Mouse (Mus musculus) Muller cell, postnatal 12 days (primary cell): ENCODE data around the gene L3mbtl2.
"Not testable (repeated sequence)": the region's sequence is repeated elsewhere in the genome, so short reads cannot be mapped to it uniquely, and the experiment has no call there.

ENCODE experiments used
- DNase-seq: peaks from one replicate; pipeline ENCODE4 v3.0.0-alpha.2; 2015; ENCODE audit errors: inconsistent ontology term

L3mbtl2 gene

GRCm38 (mm10) chr15:81663697-81664561 lies at the start of gene L3mbtl2:
Gene L3mbtl2 (plus strand): TSS chr15:81663889.
- peak; percentile 94 for DNase-seq

- no peak for DNase-seq
Observed at GRCm38 (mm10) chr15:81649516-81650455, 13.9 kb upstream of the L3mbtl2 start.

- no peak for DNase-seq
Observed at GRCm38 (mm10) chr15:81650636-81651035, 13.1 kb upstream of the L3mbtl2 start.

GRCm38 (mm10) chr15:81661701-81662100 lies 2.0 kb upstream of the L3mbtl2 start:
- no peak for DNase-seq

- no peak for DNase-seq
Observed at GRCm38 (mm10) chr15:81663281-81663680, 408 bp upstream of the L3mbtl2 start.

DNA sequence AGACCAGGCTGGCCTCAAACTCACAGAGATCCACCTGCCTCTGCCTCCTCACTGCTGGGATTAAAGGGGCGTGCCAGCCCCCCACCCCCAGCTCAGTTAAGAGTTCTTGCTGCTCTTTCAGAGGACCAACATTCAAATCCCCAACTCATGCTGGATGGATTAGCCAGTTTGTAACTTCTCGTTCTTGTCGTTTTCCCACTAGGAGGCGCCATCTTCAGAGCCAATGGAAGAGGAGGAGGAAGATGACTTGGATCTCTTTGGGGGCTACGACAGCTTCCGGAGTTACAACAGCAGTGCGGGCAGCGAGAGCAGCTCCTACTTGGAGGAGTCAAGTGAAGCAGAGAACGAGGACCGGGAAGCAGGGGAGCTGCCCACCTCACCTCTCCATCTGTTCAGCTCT lies 3.3 kb downstream of the L3mbtl2 start:
- DNase-seq, result no peak

GRCm38 (mm10) chr15:81670231-81670640 lies 6.5 kb downstream of the L3mbtl2 start:
- DNase-seq, result peak; percentile 43

DNA sequence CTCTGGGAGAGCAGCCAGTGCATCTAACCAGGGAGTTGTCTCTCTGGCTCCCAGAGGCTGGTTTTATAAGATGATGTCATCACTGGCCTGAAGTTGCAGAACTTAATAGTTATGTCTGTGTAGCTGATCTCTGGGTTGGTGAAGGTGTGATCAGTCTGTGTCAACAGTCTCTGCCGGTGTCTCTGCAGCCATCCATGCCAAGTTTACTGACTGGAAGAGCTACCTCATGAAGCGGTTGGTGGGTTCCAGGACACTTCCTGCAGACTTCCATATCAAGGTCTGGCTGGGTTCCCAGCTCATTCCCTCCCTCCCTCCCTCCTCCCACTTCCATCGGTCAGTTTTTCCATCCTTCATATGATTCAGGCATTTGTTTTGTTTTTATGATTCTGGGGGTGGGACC lies 12.9 kb downstream of the L3mbtl2 start:
- no peak for DNase-seq

- DNase-seq, result no peak
Observed at GRCm38 (mm10) chr15:81680301-81680805, 16.7 kb downstream of the L3mbtl2 start.

GRCm38 (mm10) chr15:81693366-81693966 lies 29.8 kb downstream of the L3mbtl2 start:
- DNase-seq, result no peak

GRCm38 (mm10) chr15:81693967-81694881 lies 30.5 kb downstream of the L3mbtl2 start:
- peak; percentile 87 for DNase-seq

GRCm38 (mm10) chr15:81694891-81695290 lies 31.2 kb downstream of the L3mbtl2 start:
- DNase-seq, result no peak

DNA sequence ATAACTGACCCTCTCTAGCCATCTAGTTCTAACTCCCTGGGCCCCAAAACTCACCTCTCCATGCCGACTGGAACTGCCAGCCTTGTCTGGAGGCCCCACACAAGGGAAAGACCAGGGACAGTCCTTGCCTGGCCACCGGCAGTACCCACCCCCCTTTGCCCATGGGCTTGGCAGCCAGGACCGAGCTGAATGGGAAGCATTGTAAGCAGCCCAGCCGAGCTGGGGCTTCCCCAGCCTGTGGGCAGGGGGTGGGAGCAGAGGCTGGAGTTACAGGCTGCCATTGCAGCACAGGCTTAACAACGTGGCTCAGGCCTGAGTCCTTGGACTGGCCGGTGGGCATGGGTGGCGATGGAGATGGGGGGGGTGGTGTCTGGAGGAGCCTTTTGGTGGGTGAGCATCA lies 33.5 kb downstream of the L3mbtl2 start, which contains the start of gene Chadl:
Gene Chadl (minus strand): TSS at position 113 of the 400 bp plus-strand sequence.
- DNase-seq, result peak; percentile 84

DNA sequence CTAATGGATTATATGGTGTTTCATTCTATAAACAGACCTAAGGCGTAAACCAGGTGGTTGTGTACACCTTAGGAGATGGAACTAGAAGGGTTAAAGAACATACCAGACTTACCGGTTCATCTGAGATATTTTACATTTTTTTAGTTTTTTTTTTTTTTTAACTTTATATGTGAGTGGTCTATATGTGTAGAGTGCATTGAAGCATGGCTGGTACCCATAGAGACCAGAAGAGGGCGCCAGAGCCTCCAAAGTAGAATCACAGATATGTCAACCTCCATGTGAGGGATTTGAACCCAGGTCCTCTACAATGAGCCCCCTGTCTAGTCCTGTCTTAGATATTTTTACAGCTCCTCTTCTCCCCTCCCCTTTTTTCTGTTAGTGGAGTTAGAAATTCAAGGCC lies 34.2 kb downstream of the L3mbtl2 start:
- no peak for DNase-seq

DNA sequence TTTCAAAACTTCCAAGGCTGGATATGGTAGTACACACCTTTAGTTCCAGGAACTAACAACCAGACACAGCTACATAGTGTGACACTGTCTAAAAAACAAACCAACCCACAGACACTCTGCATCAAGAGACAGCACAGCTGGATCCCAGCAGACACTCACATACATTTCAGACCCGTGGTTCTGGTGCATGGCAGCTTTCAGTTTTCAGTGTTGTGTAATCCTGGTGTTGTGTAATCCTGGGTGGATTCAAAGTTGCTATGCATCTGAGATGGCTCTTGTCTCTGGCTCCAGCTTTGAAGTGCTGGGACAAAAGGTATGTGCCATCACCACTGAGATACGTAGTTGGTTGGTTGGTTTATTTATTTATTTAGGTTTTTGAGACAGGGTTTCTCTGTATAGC lies 34.8 kb downstream of the L3mbtl2 start:
- no peak for DNase-seq

- no peak for DNase-seq
Observed at GRCm38 (mm10) chr15:81700161-81700560, 36.5 kb downstream of the L3mbtl2 start.

GRCm38 (mm10) chr15:81700601-81701000 lies 36.9 kb downstream of the L3mbtl2 start:
- DNase-seq, result no peak

DNA sequence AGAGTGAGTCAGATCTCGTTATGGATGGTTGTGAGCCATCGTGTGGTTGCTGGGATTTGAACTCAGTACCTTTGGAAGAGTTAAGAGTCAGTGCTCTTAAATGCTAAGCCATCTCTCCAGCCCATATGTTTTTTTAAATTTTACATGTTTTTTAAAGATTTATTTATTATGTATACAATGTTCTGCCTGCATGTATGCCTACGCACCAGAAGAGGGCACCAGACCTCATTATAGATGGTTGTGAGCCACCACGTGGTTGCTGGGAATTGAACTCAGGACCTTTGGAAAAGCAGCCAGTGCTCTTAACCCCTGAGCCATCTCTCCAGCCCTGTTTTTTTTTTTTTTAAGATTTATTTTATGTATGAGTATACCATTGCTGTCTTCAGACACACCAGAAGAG lies 37.7 kb downstream of the L3mbtl2 start:
- not testable (repeated sequence) for DNase-seq

- DNase-seq, result no peak
Observed at GRCm38 (mm10) chr15:81702306-81703093, 38.8 kb downstream of the L3mbtl2 start.

GRCm38 (mm10) chr15:81703094-81703489 lies 39.4 kb downstream of the L3mbtl2 start:
- DNase-seq, result no peak
